Mouse (Mus musculus) retina, postnatal 7 days (tissue): ENCODE data around the gene Nkx2-5.

Experiments
- DNase-seq: peaks from one replicate; pipeline ENCODE4 v3.0.0-alpha.2; 2012; ENCODE audit warnings: low read depth, low spot score

Gene Nkx2-5

GRCm38 (mm10) chr17:26836786-26837545 is 7.8 kb downstream of the Nkx2-5 start:
- DNase-seq: no peak

DNA sequence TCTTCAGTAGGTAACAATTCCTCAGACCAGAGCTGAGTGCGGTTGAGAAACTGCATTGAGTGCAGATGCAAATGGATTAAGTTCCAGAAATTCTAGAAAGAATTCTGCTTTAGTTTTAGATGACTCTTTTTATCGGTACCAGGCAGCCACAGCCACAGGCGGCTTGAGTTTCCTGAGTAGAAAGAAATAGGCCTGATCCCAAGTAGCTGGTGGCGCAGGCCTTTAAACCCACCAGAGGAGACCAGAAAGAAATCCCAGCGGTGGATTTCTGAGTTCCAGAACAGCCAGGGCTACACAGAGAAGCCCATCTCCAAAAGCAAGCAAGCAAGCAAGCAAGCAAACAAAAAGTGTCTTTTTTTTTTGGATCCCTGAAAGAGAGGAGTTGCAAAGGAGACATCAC is 8.4 kb downstream of the Nkx2-5 start:
- no peak for DNase-seq

DNA sequence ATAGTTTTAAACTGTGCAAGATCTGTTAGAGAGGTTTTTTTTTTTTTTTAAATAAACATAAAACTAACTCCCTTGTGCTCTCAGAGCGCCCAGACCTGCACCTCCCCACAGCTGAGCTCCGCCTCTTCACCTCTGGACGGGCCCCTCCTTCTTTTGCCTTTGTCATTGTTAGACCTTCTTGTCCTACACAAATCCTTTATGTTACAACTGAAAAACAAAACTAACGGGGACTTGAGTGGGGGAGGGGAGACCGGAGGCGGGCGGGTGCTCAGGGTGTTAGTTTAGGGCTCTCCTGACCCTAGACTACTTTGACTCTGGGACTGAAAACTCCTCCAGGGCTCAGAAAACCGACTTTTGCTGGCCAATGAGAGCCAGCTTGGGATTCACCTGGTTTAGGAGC is 8.9 kb downstream of the Nkx2-5 start:
- no peak for DNase-seq

DNA sequence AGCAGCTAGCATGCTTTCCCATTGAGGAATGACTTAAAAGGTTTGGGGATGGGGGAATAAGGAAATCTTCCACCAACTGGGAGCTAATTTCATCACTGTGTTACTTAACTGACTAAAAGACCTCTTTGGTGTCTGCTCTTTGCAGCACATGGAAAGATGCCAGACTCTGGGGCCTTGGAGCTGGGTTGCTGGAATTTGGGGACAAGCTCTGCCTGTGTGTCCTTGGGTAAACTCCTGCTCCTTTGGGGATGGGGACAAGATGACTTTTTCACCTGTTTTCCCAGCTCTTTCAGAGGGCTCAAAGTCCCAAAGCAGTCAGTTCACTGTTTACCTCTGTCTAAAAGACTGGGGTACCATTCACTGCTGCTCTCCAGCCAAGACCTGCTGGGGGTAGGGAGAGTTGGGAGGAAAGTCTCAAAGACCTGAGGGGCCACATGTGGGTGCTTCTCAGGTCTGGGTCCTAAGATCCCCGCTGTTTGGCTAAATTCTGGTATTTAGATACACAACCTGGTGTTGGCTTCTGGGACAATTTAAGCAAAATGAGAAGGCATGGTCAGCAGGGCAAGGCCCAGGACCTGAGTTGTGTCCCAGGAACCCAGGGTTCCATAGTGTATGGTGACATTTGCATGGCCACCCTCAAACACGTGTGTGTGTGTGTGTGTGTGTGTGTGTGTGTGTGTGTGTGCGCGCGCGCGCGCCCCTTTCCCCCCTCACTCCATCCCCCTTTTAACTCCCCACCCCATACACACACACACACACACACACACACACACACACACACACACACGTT is 9.6 kb downstream of the Nkx2-5 start:
- no peak for DNase-seq

- DNase-seq: no peak
These were observed 10.4 kb downstream of the Nkx2-5 start for GRCm38 (mm10) chr17:26834302-26834965.

DNA sequence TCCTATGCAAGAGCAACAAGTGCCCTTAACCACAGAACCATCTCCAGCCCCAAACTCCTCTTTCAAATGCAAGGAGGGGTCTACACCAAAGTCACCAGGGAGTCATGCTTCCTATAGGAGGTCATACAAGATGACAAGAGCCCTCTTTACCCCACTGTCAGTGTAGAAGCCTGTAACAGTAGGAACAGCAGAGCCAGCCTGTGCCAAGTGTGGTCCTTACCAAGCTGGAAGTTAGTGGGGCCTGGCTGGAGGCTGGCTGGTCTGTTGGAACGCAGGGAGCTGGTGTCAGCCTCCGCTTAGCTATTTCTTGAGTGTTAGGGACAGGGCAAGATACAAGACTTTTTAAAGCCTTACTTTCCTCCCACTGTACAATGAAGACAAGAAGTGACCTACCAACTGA is 11.0 kb downstream of the Nkx2-5 start:
- no peak for DNase-seq

DNA sequence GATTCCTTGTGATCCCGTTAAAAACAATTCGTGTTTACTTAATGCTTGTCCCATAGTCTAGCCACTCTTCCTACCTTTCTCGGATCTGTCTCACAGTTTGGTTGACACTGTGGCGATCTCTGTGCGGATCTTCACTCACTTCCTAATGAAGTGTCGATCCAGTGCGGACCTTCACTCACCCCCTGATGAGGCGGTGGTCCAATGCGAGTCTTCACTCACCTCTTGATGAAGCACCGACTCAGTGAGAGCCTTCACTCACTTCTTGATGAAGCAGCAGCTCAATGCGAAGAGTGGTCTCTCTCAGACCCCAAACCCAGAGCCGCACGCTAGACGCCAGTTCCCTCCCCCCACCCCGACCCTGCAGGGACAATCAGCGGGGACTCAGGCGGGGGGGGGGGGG is 18.7 kb downstream of the Nkx2-5 start:
- no peak for DNase-seq

DNA sequence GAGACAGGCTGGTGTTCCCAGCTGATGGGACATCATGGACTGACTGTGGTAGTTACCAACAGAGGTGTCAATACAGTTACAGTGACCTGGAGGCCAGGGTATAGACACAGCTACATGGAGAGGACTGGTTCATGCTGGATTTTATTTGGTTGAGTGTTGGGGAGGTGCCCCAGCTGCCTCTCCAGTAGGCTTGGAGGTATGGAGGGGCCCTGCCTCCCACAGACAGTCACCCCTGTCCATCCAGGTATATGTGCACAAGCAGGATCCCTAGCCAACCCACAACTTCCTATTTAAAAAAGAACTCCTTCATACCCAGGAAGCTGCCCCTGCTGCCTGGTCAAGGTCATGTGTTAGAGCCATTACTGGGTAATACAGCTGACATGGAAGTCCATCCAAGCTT is 27.0 kb downstream of the Nkx2-5 start:
- no peak for DNase-seq

- DNase-seq: no peak
These were observed 28.0 kb downstream of the Nkx2-5 start for GRCm38 (mm10) chr17:26816810-26817209.

- DNase-seq: no peak
These were observed 31.3 kb downstream of the Nkx2-5 start for GRCm38 (mm10) chr17:26813497-26813896.

GRCm38 (mm10) chr17:26812607-26813006 is 32.2 kb downstream of the Nkx2-5 start:
- no peak for DNase-seq

DNA sequence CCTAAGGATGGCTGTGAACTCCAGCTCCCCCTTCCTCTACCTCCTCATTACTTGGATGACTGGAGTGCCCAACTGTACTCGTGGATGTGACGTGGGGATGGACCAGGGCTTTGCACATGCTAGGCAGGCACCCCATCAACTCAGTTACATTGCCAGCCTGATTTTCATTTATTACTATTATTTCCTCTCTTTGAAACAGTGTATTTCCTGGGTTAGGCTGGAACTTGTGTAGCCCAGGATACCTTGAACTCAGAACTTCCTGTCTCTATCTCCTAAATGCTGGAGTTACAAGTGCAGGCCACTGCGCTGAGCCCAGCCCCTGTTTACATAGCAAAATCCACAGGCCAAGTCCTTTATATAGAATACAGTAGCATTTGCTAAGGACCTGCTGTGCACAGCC is 41.9 kb downstream of the Nkx2-5 start:
- no peak for DNase-seq

DNA sequence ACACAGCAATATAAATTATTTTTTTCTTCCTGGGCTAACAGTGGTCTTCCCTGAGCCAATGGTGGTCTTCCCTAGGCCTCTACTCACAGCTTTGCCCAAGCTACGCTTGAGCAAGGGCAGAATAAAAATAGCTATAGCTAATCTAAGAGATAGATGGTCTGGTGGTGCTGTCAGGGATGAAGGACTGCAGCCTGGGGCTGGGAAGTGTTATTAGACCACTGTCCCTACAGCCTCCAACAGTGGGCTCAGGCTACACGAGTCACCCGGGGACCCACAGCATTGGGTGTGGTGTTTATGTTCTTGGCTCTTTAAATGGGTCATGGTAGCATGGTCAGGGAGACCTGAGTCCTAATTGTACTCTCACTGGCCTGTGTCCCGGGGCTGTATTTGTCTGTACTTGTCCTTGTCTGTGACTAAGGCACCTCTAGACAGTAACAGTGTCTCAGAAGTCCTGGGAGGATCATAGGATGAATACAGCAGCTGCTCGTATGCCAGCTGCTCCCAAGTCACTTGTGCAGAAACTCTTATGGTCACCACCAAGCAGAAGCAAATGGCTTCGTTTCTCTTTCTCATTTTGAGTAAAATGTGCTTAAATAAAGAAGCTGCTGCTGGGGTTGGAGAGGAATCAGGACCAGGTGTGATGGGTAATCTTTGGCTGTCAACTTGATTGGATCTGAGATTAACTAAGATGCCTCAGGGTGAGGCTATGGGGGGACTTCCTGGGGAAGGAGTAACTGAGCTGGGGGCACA is 47.3 kb downstream of the Nkx2-5 start:
- DNase-seq: no peak

- DNase-seq: no peak
These were observed 49.4 kb downstream of the Nkx2-5 start for GRCm38 (mm10) chr17:26795386-26795785.

GRCm38 (mm10) chr17:26794744-26795143 is 50.1 kb downstream of the Nkx2-5 start:
- peak; percentile 17 for DNase-seq

DNA sequence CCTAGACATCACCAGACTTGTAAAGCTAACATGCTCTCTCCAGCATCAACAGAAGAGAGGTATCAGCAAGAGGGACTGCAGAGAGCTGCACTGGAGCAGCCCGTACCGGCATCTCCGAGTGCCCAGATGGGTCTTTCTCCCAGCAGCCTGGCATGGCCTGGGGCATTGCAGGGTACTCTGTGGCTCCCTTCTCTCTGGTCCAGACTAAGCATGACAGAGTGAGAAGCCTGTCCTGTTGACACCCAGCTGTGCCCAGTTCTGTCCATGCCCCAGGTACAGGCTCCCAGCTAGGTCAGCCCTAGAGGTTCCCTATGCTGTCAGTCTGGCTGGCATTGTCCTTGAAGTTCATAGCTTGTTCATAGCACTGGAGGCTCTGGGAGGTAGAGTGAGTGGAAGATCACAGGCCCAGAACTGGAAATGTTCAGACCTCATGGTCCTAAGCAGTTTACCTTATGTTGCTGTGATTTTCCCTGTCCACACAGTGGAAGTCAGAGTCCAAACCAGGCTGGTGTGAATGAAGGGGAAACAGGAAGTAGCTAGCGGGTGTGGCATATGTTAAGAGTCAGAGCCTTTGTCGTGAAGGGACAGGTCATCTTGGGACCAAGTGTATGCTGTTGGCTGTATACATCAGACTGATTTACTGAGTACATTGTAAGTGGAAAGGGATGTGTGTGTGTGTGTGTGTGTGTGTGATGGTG is 51.6 kb downstream of the Nkx2-5 start:
- no peak for DNase-seq

DNA sequence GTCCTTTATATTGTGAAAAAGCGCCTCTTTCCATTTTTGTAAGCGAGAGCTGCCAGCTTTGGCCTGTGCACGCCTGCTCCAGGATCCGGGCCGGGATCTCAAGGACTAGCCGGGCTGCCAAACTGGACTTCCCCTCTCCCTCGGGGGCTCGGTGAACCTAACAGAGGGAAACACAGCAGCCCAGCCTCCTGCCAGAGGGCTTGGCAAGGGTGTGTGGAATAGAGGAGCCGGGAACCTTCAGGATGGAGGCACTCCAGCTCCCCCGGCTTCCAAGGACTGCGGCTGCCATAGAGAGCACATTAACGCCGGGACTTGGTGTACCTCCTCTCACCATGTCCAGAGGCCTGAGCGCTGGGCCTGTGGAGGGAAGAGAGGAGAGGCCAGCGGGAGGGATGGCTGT is 52.7 kb downstream of the Nkx2-5 start:
- no peak for DNase-seq

GRCm38 (mm10) chr17:26791580-26791979 is 53.2 kb downstream of the Nkx2-5 start:
- DNase-seq: no peak

DNA sequence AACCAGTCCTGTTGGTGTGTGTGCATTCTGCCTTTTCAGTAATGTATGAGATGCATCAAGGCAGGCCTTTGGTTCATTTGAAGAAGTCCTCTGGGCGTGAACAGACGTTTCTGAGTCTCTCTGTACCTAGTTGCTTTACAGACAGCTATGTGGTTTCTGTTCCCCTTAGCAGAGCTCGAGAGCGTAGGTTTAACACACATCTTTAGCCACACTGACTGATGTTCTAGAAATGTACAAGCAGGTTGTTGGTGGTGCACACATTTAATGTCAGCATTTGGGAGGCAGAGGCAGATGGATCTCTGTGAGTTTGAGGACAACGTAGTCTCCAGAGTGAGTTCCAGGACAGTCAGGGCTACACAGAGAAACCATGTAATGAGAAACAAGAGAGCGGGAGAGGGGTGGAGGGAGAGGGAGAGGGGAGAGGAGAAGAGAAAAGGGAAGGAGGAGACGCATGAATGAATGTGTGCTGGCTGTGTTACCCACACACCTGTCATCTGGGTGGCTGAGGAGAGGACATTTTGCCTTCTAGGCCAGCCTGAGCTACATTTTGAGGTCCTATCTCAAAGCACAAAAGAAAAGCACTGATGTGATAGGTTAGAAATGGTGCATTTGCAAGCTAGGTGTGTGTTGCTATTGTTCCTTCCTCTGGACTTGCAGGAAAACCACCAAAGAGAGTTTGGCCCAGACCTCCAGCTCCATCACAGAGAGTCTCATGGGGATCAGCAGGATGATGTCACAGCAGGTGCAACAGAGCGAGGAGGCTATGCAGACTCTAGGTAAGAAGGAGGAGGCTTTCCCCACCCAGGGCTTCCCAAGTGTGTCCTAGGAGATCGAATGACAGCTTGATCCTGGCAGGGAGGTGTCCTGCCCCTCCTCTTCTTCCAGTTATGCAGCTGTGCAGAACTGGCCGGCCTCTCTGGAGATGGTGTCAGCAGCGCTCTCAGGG is 54.3 kb downstream of the Nkx2-5 start:
- DNase-seq: no peak
